ENCODE assay signal across 23 mouse cellular contexts in the genomic region with DNA sequence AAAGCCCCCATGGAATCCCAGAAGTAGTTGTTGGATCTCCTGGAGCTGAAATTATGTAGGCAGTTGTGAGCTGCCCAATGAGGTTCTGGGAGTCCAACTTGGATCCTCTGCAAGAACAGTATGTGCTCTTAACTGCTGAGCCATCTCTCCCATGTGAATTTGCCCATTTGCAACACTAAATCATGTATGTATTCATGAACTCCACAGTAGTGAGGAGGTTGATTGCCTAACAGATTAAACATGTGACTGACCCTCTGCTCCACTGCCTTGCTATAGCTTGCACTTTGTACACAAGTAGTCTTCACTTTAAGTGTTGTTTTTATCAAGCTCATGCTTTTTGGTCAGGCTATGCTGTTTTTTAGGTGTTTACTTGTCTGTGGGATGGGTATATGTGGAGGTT. TPM values are rescaled to one million over a fixed set of nuclear protein-coding genes. Genes with fewer than 3 reads are reported as not detected.
DNase-seq lines count a peak whose midpoint lies in the region; ATAC-seq lines count a peak whose summit lies in the region.
"Had no signal": no experiment of that assay in that cellular context is flagged by ENCODE, and none has a peak within 500 bp of the region (broad histone marks: within the 10 kb centered on the region; RNA-seq: fewer than 3 reads in every experiment).

No protein-coding gene starts in this region.

- peaks cover 38% of the 10 kb centered on the region for H3K4me1 ChIP-seq in forebrain, embryonic 16.5 days (replicated peaks; ENCODE audit: control insufficient read depth, insufficient read depth, low read length)
- peaks cover 20% of the 10 kb centered on the region for H3K4me1 ChIP-seq in forebrain, embryonic 14.5 days (ENCODE audit: control insufficient read depth, insufficient read depth, low read length)
- H3K4me1 ChIP-seq in kidney, embryonic 14.5 days (ENCODE audit: control insufficient read depth, insufficient read depth, low read length): peaks cover 5% of the 10 kb centered on the region

- H3K36me3 ChIP-seq in forebrain, embryonic 16.5 days (ENCODE audit: control insufficient read depth, insufficient read depth): no peaks in the 10 kb centered on the region
- H3K36me3 ChIP-seq in forebrain, embryonic 14.5 days (ENCODE audit: control insufficient read depth, insufficient read depth, low read length): no peaks in the 10 kb centered on the region
- no peaks in the 10 kb centered on the region for H3K36me3 ChIP-seq in kidney, embryonic 14.5 days (ENCODE audit: control insufficient read depth, insufficient read depth, low read length)
- H3K36me3 ChIP-seq: embryonic facial prominence, embryonic 15.5 days had no signal

- no peak overlapping the region for H3K9ac ChIP-seq in forebrain, embryonic 16.5 days (replicated peaks; ENCODE audit: low read depth, low read length)
- no peak overlapping the region for H3K9ac ChIP-seq in forebrain, embryonic 14.5 days (ENCODE audit: low read length)
- no peak overlapping the region for H3K9ac ChIP-seq in kidney, embryonic 14.5 days (ENCODE audit: low read depth, low read length)
- H3K9ac ChIP-seq: embryonic facial prominence, embryonic 13.5 days; embryonic facial prominence, embryonic 15.5 days; forebrain, embryonic 13.5 days had no signal

- no peak for ATAC-seq in forebrain, embryonic 16.5 days
- no peak for ATAC-seq in forebrain, embryonic 14.5 days
- ATAC-seq in kidney, embryonic 14.5 days (ENCODE audit: low FRiP score, low TSS enrichment): no peak
- ATAC-seq: activated CD4-positive, CD25-positive, alpha-beta regulatory T cell, adult 4 months; forebrain, embryonic 13.5 days; Patski had no signal

- H3K4me3 ChIP-seq in forebrain, embryonic 16.5 days (replicated peaks; ENCODE audit: low read length): no peak overlapping the region
- no peak overlapping the region for H3K4me3 ChIP-seq in forebrain, embryonic 14.5 days (ENCODE audit: low read depth, low read length)
- no peak overlapping the region for H3K4me3 ChIP-seq in kidney, embryonic 14.5 days (ENCODE audit: low read length)
- H3K4me3 ChIP-seq: embryonic facial prominence, embryonic 13.5 days; embryonic facial prominence, embryonic 15.5 days; erythroblast, embryonic 14.5 days; forebrain, embryonic 10.5 days; forebrain, embryonic 13.5 days had no signal

- H3K9me3 ChIP-seq in forebrain, embryonic 16.5 days (ENCODE audit: control insufficient read depth, low read length): no peaks in the 10 kb centered on the region
- no peaks in the 10 kb centered on the region for H3K9me3 ChIP-seq in forebrain, embryonic 14.5 days (replicated peaks; ENCODE audit: control insufficient read depth, low read length)
- H3K9me3 ChIP-seq in kidney, embryonic 14.5 days (ENCODE audit: control insufficient read depth, low read length): no peaks in the 10 kb centered on the region
- H3K9me3 ChIP-seq: embryonic facial prominence, embryonic 13.5 days; embryonic facial prominence, embryonic 15.5 days; forebrain, embryonic 10.5 days; forebrain, embryonic 13.5 days had no signal

- H3K27ac ChIP-seq in forebrain, embryonic 16.5 days (ENCODE audit: low read length): peak overlapping the region; percentile 79
- no peak overlapping the region for H3K27ac ChIP-seq in forebrain, embryonic 14.5 days (ENCODE audit: low read depth, low read length)
- H3K27ac ChIP-seq in kidney, embryonic 14.5 days (ENCODE audit: low read depth, low read length): no peak overlapping the region
- H3K27ac ChIP-seq: forebrain, embryonic 10.5 days had no signal

- no peaks in the 10 kb centered on the region for H3K27me3 ChIP-seq in forebrain, embryonic 16.5 days (replicated peaks; ENCODE audit: control insufficient read depth, insufficient read depth, low read length)
- H3K27me3 ChIP-seq in forebrain, embryonic 14.5 days (replicated peaks; ENCODE audit: control insufficient read depth, insufficient read depth, low read length): no peaks in the 10 kb centered on the region
- no peaks in the 10 kb centered on the region for H3K27me3 ChIP-seq in kidney, embryonic 14.5 days (ENCODE audit: control insufficient read depth, insufficient read depth, low read length)
- H3K27me3 ChIP-seq: embryonic facial prominence, embryonic 13.5 days; embryonic facial prominence, embryonic 15.5 days; forebrain, embryonic 13.5 days; Patski had no signal

- DNase-seq in forebrain, embryonic 14.5 days (ENCODE audit: low spot score): no peak
- DNase-seq in NIH3T3 (ENCODE audit: low read depth) (peak; percentile 61), adipocyte (ENCODE audit: low spot score) (peak; percentile 52)
- no peak for DNase-seq in ovary, postnatal 36 days (ENCODE audit: low spot score)
- DNase-seq: adrenal gland, adult 2 months; adrenal gland, postnatal 10 days; adrenal gland, postnatal 25 days; cerebellum, adult 11 months; cerebellum, adult 18-20 months; cerebellum, adult 8-10 months; cerebellum, adult 9-11 months; cerebellum, postnatal 14 days; cerebellum, postnatal 36 days; embryo, embryonic 11 days had no signal

- H3K4me2 ChIP-seq in forebrain, embryonic 16.5 days (ENCODE audit: low read length): no peak overlapping the region
- H3K4me2 ChIP-seq in forebrain, embryonic 14.5 days (ENCODE audit: low read length): no peak overlapping the region
- no peak overlapping the region for H3K4me2 ChIP-seq in kidney, embryonic 14.5 days (replicated peaks; ENCODE audit: low read depth, low read length)
- H3K4me2 ChIP-seq: embryonic facial prominence, embryonic 13.5 days; embryonic facial prominence, embryonic 15.5 days; forebrain, embryonic 13.5 days had no signal

RNA-seq across cellular contexts. Expression of a gene that starts 17.1 kb away (rescaled TPM):
- 15.5 and 18.5 TPM in 2 replicates for polyA plus RNA-seq in forebrain, embryonic 16.5 days (2015; fragmentation: Nextera tagmentation; extraction: Ambion mirVana)
- 21.3 and 23.0 TPM in 2 replicates for polyA plus RNA-seq in forebrain, embryonic 14.5 days (2014; fragmentation: Nextera tagmentation; extraction: Ambion mirVana)
- polyA plus RNA-seq in kidney, embryonic 14.5 days (2014; fragmentation: Nextera tagmentation; extraction: Ambion mirVana): 13.5 and 13.8 TPM in 2 replicates
- polyA plus RNA-seq: erythroblast, embryonic 14.5 days had no signal

Comparison
In these comparisons a context has a peak if more than half of its experiments do, and no peak if none do; other contexts are left out.
1. DNase-seq: peak in NIH3T3 (single experiment) and adipocyte (single experiment); none in forebrain, embryonic 14.5 days (single experiment) and ovary, postnatal 36 days (single experiment).